Mouse (Mus musculus) olfactory bulb, adult 2 months (tissue): ENCODE results near the gene Tef.

Source experiments
- CTCF ChIP-seq: fragments of 200-500 bp; IDR thresholded peaks from 2 replicates; pipeline ENCODE4 v1.5.1; 2012; ENCODE audit warnings: low read depth, mild to moderate bottlenecking, low read length, moderate library complexity; ENCODE audit not compliant: insufficient read depth
- POLR2A ChIP-seq: fragments of 200-500 bp; IDR thresholded peaks from 2 replicates; pipeline ENCODE4 v1.6.1; 2012; ENCODE audit warnings: mild to moderate bottlenecking, low read depth, low read length, moderate library complexity; ENCODE audit not compliant: insufficient read depth

DNA sequence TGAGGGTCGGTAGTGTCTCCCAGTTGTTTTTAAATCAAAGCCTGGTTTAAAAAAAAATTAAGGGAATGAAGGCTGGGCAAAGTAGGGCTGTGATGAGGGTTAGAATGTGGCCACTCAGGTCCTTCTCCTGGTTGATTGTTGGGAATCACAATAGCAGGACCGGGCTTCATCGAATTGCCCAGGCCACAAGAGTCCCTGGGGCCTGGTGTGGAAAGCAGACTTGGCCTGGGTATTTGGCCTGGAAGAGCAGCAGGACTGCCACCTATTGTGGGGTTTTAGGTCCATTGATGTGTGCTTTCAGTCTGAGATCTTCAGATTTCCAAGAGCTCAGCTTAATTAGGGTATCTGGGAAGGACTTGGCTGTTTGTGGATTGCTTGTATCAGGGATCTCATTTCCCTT, 10.1 kb downstream of the Tef start:
- TF ChIP-seq CTCF (no peak), POLR2A (no peak)
